Mouse (Mus musculus): ENCODE data around the gene Pear1. TPM values are rescaled to one million over a fixed set of nuclear protein-coding genes. Genes with fewer than 3 reads are reported as not detected.

The Pear1 gene
- total RNA-seq, 2 experiments from 2014 or later, result 7.1 to 11.6 TPM

DNA sequence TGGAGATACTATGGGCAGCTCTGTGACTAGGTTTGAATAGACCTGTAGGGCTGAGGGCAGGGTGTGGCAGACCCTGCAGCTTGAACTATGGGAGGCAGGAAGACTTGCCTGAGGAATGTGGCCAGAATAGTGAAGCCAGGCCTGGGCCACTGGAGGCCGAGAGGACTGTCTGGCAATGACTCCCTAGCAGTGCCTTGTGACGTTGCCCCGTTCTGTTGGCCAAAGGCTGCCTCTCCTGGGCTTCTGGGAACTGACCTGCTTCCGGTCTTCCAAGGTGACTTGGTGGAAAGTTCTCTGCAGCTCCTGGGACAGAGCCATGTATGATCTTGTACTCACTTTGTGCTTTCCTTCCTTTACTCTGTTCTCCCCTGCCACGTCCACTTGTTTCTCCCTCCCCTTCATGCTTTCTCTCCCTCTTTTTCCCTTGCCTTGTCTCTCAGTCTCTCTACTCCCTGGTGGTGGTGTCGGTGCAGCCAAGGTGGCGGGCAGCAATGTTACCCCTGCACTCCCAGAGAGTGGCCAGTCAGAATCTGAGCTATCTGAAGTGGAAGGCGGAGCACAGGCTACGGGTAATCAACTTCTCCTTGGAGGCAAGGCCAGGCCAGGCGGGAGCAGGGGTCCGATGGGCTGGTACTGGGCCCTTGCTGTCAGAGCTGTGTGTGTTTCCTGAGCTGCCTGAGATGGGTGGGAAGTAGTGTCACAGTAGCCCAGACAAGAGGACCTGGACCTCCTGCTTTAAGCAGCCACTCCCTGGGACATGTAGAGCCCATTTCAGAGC lies 89.9 kb downstream of the Pear1 start:
- no peak for DNase-seq (ENCODE audit: low spot score in 2 of 2)

DNA sequence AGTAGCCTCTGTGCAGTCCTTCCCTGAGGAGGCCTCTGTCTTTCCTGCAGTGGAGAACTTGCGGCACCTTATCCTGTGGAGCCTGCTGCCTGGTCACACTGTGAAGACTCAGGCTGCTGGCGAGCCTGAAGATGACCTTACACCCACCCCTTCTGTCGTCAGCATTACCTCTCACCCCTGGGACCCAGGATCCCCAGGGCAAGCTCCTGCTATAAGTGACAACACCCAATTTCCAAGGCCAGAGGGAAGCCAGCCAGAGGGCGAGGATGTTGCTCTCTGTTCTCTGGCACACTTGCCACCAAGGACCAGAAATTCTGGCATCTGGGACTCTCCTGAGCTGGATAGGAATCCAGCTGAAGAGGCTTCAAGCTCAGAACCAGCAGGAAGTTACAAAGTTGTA lies 91.0 kb downstream of the Pear1 start:
- no peak for DNase-seq (ENCODE audit: low spot score in 2 of 2)

DNA sequence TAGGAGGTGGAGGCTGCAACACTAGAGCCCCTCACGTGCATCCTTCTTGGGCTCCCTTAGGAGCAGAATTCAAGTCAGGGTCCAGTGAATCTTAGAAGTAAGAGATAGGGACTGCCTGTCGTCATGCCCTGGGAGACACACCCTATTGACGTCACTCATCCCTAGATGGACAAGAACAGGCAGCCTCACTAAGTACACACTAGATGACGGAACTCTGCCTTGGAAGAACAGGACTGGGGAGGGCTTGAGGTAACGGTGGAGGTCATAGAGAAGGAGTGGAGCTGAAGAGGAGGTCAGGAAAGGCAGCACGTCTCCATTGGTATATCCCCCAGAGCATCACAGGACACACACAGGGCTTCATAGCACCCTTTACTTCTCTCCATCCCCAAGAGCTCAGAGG lies 95.4 kb downstream of the Pear1 start:
- DNase-seq (ENCODE audit: low spot score in 2 of 2), result no peak

DNA sequence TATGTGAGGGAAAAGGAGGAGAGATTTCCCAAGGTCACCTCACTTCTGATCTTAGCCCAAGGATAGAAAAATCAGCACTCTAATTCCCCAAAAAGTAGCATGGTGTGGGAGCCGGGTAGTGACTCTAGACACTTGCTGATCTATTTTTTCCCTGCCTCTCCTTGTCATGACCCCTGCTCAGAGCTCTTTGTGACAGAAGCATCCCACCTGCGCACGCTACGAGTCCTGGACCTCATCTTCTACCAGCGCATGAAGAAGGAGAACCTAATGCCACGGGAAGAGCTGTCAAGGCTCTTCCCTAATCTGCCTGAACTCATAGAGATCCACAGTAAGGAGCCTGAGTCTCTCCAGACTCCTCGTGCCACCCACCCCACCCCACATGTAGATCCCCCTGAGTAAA lies 97.9 kb downstream of the Pear1 start:
- no peak for DNase-seq (ENCODE audit: low spot score in 2 of 2)

DNA sequence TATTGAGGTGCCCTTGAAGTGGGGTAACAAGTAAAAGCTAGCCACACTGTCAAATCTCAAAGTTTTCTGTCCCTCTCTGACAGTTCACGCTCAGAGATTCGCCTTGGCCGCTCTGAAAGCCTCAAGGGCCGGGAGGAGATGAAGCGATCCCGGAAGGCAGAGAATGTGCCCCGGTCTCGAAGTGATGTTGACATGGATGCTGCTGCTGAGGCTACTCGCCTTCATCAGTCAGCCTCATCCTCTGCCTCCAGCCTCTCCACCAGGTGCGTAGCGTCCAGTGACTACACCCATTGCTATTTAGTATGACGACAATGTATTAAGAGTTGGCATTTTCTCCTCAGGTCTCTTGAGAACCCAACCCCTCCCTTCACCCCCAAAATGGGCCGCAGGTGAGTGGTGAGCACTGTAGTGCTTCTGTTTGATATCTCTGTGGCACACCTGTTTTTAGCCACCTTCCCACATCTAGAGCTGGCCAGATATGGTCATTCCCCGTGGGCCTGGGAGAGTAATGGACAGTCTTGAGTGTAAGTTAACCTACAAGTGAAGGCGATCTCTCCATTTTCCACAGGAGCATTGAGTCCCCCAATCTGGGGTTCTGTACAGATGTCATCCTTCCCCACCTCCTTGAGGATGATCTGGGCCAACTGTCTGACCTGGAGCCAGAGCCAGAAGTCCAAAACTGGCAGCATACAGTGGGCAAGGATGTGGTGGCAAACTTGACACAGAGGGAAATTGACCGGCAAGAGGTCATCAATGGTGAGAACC lies 98.5 kb downstream of the Pear1 start:
- no peak for DNase-seq (ENCODE audit: low spot score in 2 of 2)

DNA sequence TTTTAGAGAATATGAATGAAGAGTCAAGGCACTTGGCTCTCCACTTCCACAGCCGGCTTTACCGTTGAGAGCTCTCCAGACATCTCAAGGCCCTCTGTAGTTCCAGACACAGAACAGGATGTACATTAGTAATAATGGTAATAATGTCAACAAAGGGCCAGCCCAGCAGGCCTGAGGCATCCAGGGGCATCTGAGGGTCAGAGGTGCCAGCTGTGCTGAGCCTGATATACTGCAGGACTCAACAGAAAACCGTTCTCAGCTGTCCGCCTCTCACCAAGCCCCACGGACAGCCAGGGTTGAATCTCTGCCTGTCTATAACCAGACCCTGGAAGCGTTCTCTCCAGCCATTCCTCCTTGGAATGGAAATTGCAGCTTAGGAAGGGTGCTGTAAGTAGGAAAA lies 99.5 kb downstream of the Pear1 start:
- no peak for DNase-seq (ENCODE audit: low spot score in 2 of 2)

DNA sequence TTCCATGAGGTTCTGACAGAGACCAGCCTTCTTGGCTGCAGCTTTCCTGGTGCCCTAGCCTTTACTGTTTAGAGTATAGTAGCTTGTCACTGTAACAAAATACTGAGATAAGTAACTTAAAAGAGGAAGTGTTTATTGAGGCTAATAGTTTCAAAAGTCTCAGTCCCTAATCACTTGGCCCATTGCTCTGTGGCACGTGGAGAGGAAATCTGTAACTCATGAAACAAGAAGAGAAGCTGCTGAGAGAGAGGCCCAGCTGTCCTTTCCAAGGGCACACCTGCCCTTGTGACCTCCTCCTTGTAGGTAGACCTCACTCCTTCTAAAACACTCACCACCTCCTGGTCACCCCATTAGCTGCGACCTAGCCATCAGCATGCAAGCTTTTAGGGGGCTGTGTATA lies 105.6 kb downstream of the Pear1 start:
- DNase-seq (ENCODE audit: low spot score in 2 of 2), result no peak

Other genes starting within 250 kb of the Pear1 start
- 10 to 100 TPM; 59.9 to 60.5 TPM for gene Arhgef11, start 206.7 kb downstream of the Pear1 start, total RNA-seq (2021)
- gene Lrrc71, start 75.7 kb downstream of the Pear1 start, total RNA-seq (2021), result 1 to 10 TPM in 1 of 2 experiments, under 1 TPM in 1; 0.89 to 1.1 TPM
- under 1 TPM; 0.25 to 0.32 TPM for gene Ntrk1, start 29.1 kb downstream of the Pear1 start, total RNA-seq (2021)
- under 1 TPM; 0.15 TPM for gene Insrr, start 27.4 kb downstream of the Pear1 start, total RNA-seq (2021)
- gene Sh2d2a, start 22.4 kb upstream of the Pear1 start, total RNA-seq (2021), result not detected
- gene Prcc, start 61.3 kb upstream of the Pear1 start, total RNA-seq (2021), result 10 to 100 TPM; 56.0 to 61.0 TPM
- 100 to 1,000 TPM; 144 to 153 TPM for gene Hdgf, start 82.0 kb upstream of the Pear1 start, total RNA-seq (2021)
- 10 to 100 TPM; 52.3 to 55.2 TPM for gene Mrpl24, start 95.2 kb upstream of the Pear1 start, total RNA-seq (2021)
- 10 to 100 TPM; 13.9 to 15.1 TPM for gene Isg20l2, start 106.0 kb upstream of the Pear1 start, total RNA-seq (2021)
- 10 to 100 TPM; 22.3 to 22.8 TPM for gene Rrnad1, start 106.4 kb upstream of the Pear1 start, total RNA-seq (2021)
- 1 to 10 TPM; 1.4 to 2.6 TPM for gene Crabp2, start 124.4 kb upstream of the Pear1 start, total RNA-seq (2021)
- gene Nes, start 146.8 kb upstream of the Pear1 start, total RNA-seq (2021), result 1 to 10 TPM; 3.6 to 4.7 TPM
- gene Bcan, start 175.9 kb upstream of the Pear1 start, total RNA-seq (2021), result 100 to 1,000 TPM; 281 to 298 TPM
- gene Hapln2, start 203.3 kb upstream of the Pear1 start, total RNA-seq (2021), result 10 to 100 TPM; 33.0 to 33.4 TPM
- gene Gpatch4, start 218.8 kb upstream of the Pear1 start, total RNA-seq (2021), result 10 to 100 TPM; 16.3 to 16.5 TPM
- 10 to 100 TPM; 81.9 to 82.9 TPM for gene Naxe, start 234.2 kb upstream of the Pear1 start, total RNA-seq (2021)

All from layer of hippocampus, adult 18-20 months (tissue).